Mouse (Mus musculus) liver, adult 10 weeks (tissue): Measurements from ENCODE around the gene Gm10428. TPM values are rescaled to one million over a fixed set of nuclear protein-coding genes. Genes with fewer than 3 reads are reported as not detected.

ENCODE experiments used
- polyA plus RNA-seq: library from polyadenylated mRNA; stranded (reverse); fragments of 350-450 nt; fragmentation: Illumina TruSeq; extraction: RNeasy Lipid Tissue Mini Kit (QIAGEN cat#74804); gene quantifications from one replicate; pipeline ENCODE4 v1.2.3, GENCODE M21; 2014; ENCODE audit warnings: low read depth, low replicate concordance

Gm10428 gene
- polyA plus RNA-seq: not detected

GRCm38 (mm10) chr11:62752780-62753179, at the start of gene Gm10428:
Gene Gm10428 (plus strand): TSS chr11:62753100.

GRCm38 (mm10) chr11:62731311-62732021, 21.4 kb upstream of the Gm10428 start, which contains the start of gene Zfp287:
Gene Zfp287 (minus strand): TSS chr11:62731905.

GRCm38 (mm10) chr11:62788935-62789616, 36.2 kb downstream of the Gm10428 start, which contains the start of gene Zfp286:
Gene Zfp286 (minus strand): TSS chr11:62789462.

Other genes with a start within 250 kb of the Gm10428 start
- gene Cenpv, start 213.8 kb upstream of the Gm10428 start, polyA plus RNA-seq: 18.1 TPM
- gene Ubb, start 201.9 kb upstream of the Gm10428 start, polyA plus RNA-seq: 54.0 TPM
- gene Trpv2, start 178.6 kb upstream of the Gm10428 start, polyA plus RNA-seq: not detected
- 0.45 TPM for gene Lrrc75a, start 104.6 kb upstream of the Gm10428 start, polyA plus RNA-seq
- gene Mmgt2, start 104.4 kb upstream of the Gm10428 start, polyA plus RNA-seq: 2.1 TPM
- 0.37 TPM for gene Zfp287, start 21.2 kb upstream of the Gm10428 start, polyA plus RNA-seq
- gene Zfp286, start 36.4 kb downstream of the Gm10428 start, polyA plus RNA-seq: not detected
- 0.11 TPM for gene Trim16, start 67.1 kb downstream of the Gm10428 start, polyA plus RNA-seq
- not detected for gene Fbxw10, start 94.0 kb downstream of the Gm10428 start, polyA plus RNA-seq
- 46.5 TPM for gene Tvp23b, start 126.4 kb downstream of the Gm10428 start, polyA plus RNA-seq
- not detected for gene Cdrt4, start 198.1 kb downstream of the Gm10428 start, polyA plus RNA-seq